Mouse (Mus musculus) embryonic fibroblast, embryonic 13.5 days (primary cell): ENCODE results near the gene Anks6.

Experiments
- CTCF ChIP-seq: IDR thresholded peaks from 2 replicates; pipeline ENCODE4 v1.5.1; 2011; ENCODE audit warnings: mild to moderate bottlenecking, control low read depth, low read length, moderate library complexity, borderline replicate concordance; ENCODE audit not compliant: insufficient read depth
- POLR2A ChIP-seq: IDR thresholded peaks from 2 replicates; pipeline ENCODE4 v1.6.1; 2011; ENCODE audit warnings: low read depth, mild to moderate bottlenecking, control low read depth, low read length, moderate library complexity

- no peak for TF ChIP-seq CTCF
- TF ChIP-seq POLR2A, result no peak
Observed at GRCm38 (mm10) chr4:46986054-46986453, 71.2 kb downstream of the Anks6 start.
